Mouse (Mus musculus): Measurements from ENCODE around the gene Actg1. TPM values are rescaled to one million over a fixed set of nuclear protein-coding genes. Genes with fewer than 3 reads are reported as not detected.

The Actg1 gene
- 100 to 1,000 TPM; 451 to 520 TPM for total RNA-seq (2021)
- long read RNA-seq, experiment 1, transcript Actg1-206 (7 exons, 1,189 nt), result minor isoform, 30 of 617 reads
- long read RNA-seq, experiment 1, transcript Actg1-204 (5 exons, 1,827 nt), result minor isoform, 17 of 617 reads
- long read RNA-seq, experiment 1, transcript Actg1-202 (6 exons, 1,952 nt), result major isoform, 497 of 617 reads
- long read RNA-seq, experiment 1, partial matches to known transcripts, result 43 of 617 reads
- long read RNA-seq, experiment 1, other reads (novel, unspliced or antisense), result 30 of 617 reads
- long read RNA-seq, experiment 2, transcript Actg1-204 (5 exons, 1,827 nt), result minor isoform, 5 of 415 reads
- long read RNA-seq, experiment 2, transcript Actg1-206 (7 exons, 1,189 nt), result minor isoform, 21 of 415 reads
- long read RNA-seq, experiment 2, transcript Actg1-202 (6 exons, 1,952 nt), result major isoform, 332 of 415 reads
- long read RNA-seq, experiment 2, partial matches to known transcripts, result 35 of 415 reads
- long read RNA-seq, experiment 2, other reads (novel, unspliced or antisense), result 22 of 415 reads

GRCm38 (mm10) chr11:120347791-120348683 lies at the start of gene Actg1:
Actg1 (minus strand) TSS chr11:120348542.
- intact Hi-C loops (cut with DNase I), result loop anchor here (1.0 to 5.0 kb wide), 2 partner anchors 32 to 161 kb away; no protein-coding TSS in a partner anchor
- peak; percentile 91 to 92 for DNase-seq

- intact Hi-C loops (cut with DNase I), result no loop called here
- no peak for DNase-seq
Measured at GRCm38 (mm10) chr11:120397602-120398001, 49.3 kb upstream of the Actg1 start.

- intact Hi-C loops (cut with DNase I), result no loop called here
- no peak for DNase-seq
Measured at GRCm38 (mm10) chr11:120395661-120396060, 47.3 kb upstream of the Actg1 start.

GRCm38 (mm10) chr11:120388580-120388979 lies 40.2 kb upstream of the Actg1 start:
- no peak for DNase-seq
- intact Hi-C loops (cut with DNase I), result no loop called here

- peak in 1 of 2 experiments; percentile 39 for DNase-seq
- intact Hi-C loops (cut with DNase I), result no loop called here
Measured at GRCm38 (mm10) chr11:120387157-120387556, 38.8 kb upstream of the Actg1 start.

- DNase-seq, result no peak
- intact Hi-C loops (cut with DNase I), result no loop called here
Measured at GRCm38 (mm10) chr11:120386632-120387031, 38.3 kb upstream of the Actg1 start.

- intact Hi-C loops (cut with DNase I), result loop anchor here (5.0 kb wide), 1 partner anchor 40 kb away; no protein-coding TSS in a partner anchor
- peak in 1 of 2 experiments; percentile 61 for DNase-seq
Measured at GRCm38 (mm10) chr11:120382509-120382908, 34.2 kb upstream of the Actg1 start.

GRCm38 (mm10) chr11:120381157-120381556 lies 32.8 kb upstream of the Actg1 start:
- DNase-seq, result no peak
- intact Hi-C loops (cut with DNase I), result loop anchor here (5.0 kb wide), 1 partner anchor 41 kb away; no protein-coding TSS in a partner anchor

GRCm38 (mm10) chr11:120380271-120380670 lies 31.9 kb upstream of the Actg1 start:
- no peak for DNase-seq
- intact Hi-C loops (cut with DNase I), result loop anchor here (5.0 kb wide), 1 partner anchor 42 kb away; no protein-coding TSS in a partner anchor

GRCm38 (mm10) chr11:120378611-120379540 lies 30.5 kb upstream of the Actg1 start, which contains the start of gene Faap100:
Faap100 (minus strand) TSS chr11:120378764.
- peak; percentile 94 to 95 for DNase-seq
- intact Hi-C loops (cut with DNase I), result loop anchor here (5.0 kb wide), 1 partner anchor 62 kb away; no protein-coding TSS in a partner anchor

GRCm38 (mm10) chr11:120378031-120378610 lies 29.8 kb upstream of the Actg1 start:
- peak; percentile 38 to 43 for DNase-seq
- intact Hi-C loops (cut with DNase I), result loop anchor here (5.0 kb wide), 1 partner anchor 61 kb away; no protein-coding TSS in a partner anchor

GRCm38 (mm10) chr11:120377337-120377736 lies 29.0 kb upstream of the Actg1 start:
- intact Hi-C loops (cut with DNase I), result loop anchor here (5.0 kb wide), 1 partner anchor 60 kb away; no protein-coding TSS in a partner anchor
- no peak for DNase-seq

GRCm38 (mm10) chr11:120376302-120377160 lies 28.2 kb upstream of the Actg1 start:
- DNase-seq, result no peak
- intact Hi-C loops (cut with DNase I), result loop anchor here (5.0 kb wide), 1 partner anchor 59 kb away; no protein-coding TSS in a partner anchor

GRCm38 (mm10) chr11:120375324-120375723 lies 27.0 kb upstream of the Actg1 start:
- intact Hi-C loops (cut with DNase I), result loop anchor here (5.0 kb wide), 1 partner anchor 58 kb away; no protein-coding TSS in a partner anchor
- DNase-seq, result no peak

- peak; percentile 80 to 86 for DNase-seq
- intact Hi-C loops (cut with DNase I), result no loop called here
Measured at GRCm38 (mm10) chr11:120373820-120374586, 25.7 kb upstream of the Actg1 start.

- DNase-seq, result no peak
- intact Hi-C loops (cut with DNase I), result no loop called here
Measured at GRCm38 (mm10) chr11:120373025-120373424, 24.7 kb upstream of the Actg1 start.

GRCm38 (mm10) chr11:120369656-120370055 lies 21.3 kb upstream of the Actg1 start:
- intact Hi-C loops (cut with DNase I), result loop anchor here (2.0 kb wide), 2 partner anchors 15 to 259 kb away; no protein-coding TSS in a partner anchor
- peak; percentile 73 to 81 for DNase-seq
